Mouse (Mus musculus) heart, embryonic 16.5 days (tissue): ENCODE results near the gene Ucn2. TPM values are rescaled to one million over a fixed set of nuclear protein-coding genes. Genes with fewer than 3 reads are reported as not detected.

Source experiments
- ATAC-seq: fragments of 200-750 bp; cut with Nextera tagmentation; replicated peaks from 2 replicates; pipeline ENCODE4 v1.8.0; 2017; ENCODE audit warnings: moderate number of reproducible peaks; ENCODE audit not compliant: insufficient read depth, low FRiP score; ENCODE audit errors: extremely low read depth
- H3K27ac ChIP-seq: fragments of 300-500 bp; sonication (generic); 2 replicates; pipeline ENCODE4 v1.5.1; 2014; ENCODE audit warnings: mild to moderate bottlenecking, low read length, control low read depth, moderate library complexity
- H3K27me3 ChIP-seq: fragments of 300-500 bp; sonication (generic); 2 replicates; pipeline ENCODE4 v1.6.1; 2014; ENCODE audit warnings: low read length, mixed read lengths; ENCODE audit not compliant: control insufficient read depth, insufficient read depth
- H3K36me3 ChIP-seq: fragments of 300-500 bp; sonication (generic); 2 replicates; pipeline ENCODE4 v1.6.1; 2014; ENCODE audit not compliant: control insufficient read depth, insufficient read depth
- H3K4me1 ChIP-seq: fragments of 300-500 bp; sonication (generic); 2 replicates; pipeline ENCODE4 v1.6.1; 2014; ENCODE audit warnings: low read length, mixed read lengths; ENCODE audit not compliant: control insufficient read depth, insufficient read depth
- H3K4me2 ChIP-seq: fragments of 300-500 bp; sonication (generic); 2 replicates; pipeline ENCODE4 v1.6.1; 2014; ENCODE audit warnings: low read depth, mild to moderate bottlenecking, control low read depth, low read length
- H3K4me3 ChIP-seq: fragments of 300-500 bp; sonication (generic); 2 replicates; pipeline ENCODE4 v1.5.1; 2014; ENCODE audit warnings: mild to moderate bottlenecking, control low read depth, low read length
- H3K9ac ChIP-seq: fragments of 300-500 bp; sonication (generic); 2 replicates; pipeline ENCODE4 v1.6.1; 2014; ENCODE audit warnings: low read length, control low read depth
- H3K9me3 ChIP-seq: fragments of 300-500 bp; sonication (generic); replicated peaks from 2 replicates; pipeline ENCODE4 v1.6.1; 2016; ENCODE audit warnings: low read length; ENCODE audit not compliant: control insufficient read depth
- WGBS: fragments of 180-500 bp; shearing (Covaris S2); extraction: QIAGEN DNeasy Blood & Tissue Kit; methylation state at CpG from one replicate; pipeline ENCODE4 v1.1.7; 2014; 5-methylcytosine and 5-hydroxymethylcytosine counted together
- polyA plus RNA-seq: library from polyadenylated mRNA; unstranded; fragments of >200 nt; fragmentation: Nextera tagmentation; extraction: Ambion mirVana; gene quantifications from 2 replicates; pipeline ENCODE4 v1.2.1, GENCODE M21; 2015

Ucn2 gene
- polyA plus RNA-seq, 1 experiment from 2014 or later = not detected

GRCm38 (mm10) chr9:109016973-109017604 lies 31.3 kb downstream of the Ucn2 start:
- H3K9ac ChIP-seq = no peak overlapping the region
- no peak overlapping the region for H3K4me2 ChIP-seq
- H3K9me3 ChIP-seq = no peaks in the 10 kb centered on the region
- no peak overlapping the region for H3K4me3 ChIP-seq
- 42% methylated on average over 11 of the region's 11 CpGs for WGBS
- H3K36me3 ChIP-seq = no peaks in the 10 kb centered on the region
- H3K27ac ChIP-seq = no peak overlapping the region
- ATAC-seq = no peak
- H3K27me3 ChIP-seq = no peaks in the 10 kb centered on the region
- H3K4me1 ChIP-seq = no peaks in the 10 kb centered on the region

GRCm38 (mm10) chr9:109021428-109021827 lies 35.6 kb downstream of the Ucn2 start:
- Histone ChIP-seq H3K9me3 (no peaks in the 10 kb centered on the region), H3K4me1 (no peaks in the 10 kb centered on the region), H3K4me2 (no peak overlapping the region), H3K4me3 (no peak overlapping the region), H3K9ac (no peak overlapping the region), H3K27ac (no peak overlapping the region), H3K36me3 (no peaks in the 10 kb centered on the region), H3K27me3 (no peaks in the 10 kb centered on the region)
- ATAC-seq = no peak
- WGBS = 73% methylated on average over 4 of the region's 4 CpGs

- Histone ChIP-seq H3K9me3 (no peaks in the 10 kb centered on the region), H3K27me3 (no peaks in the 10 kb centered on the region), H3K4me3 (no peak overlapping the region), H3K9ac (no peak overlapping the region), H3K4me1 (peaks cover 2% of the 10 kb centered on the region; the same call in 1 of the 2 replicates), H3K36me3 (no peaks in the 10 kb centered on the region), H3K4me2 (no peak overlapping the region), H3K27ac (no peak overlapping the region)
- 82% methylated on average over 17 of the region's 17 CpGs for WGBS
- ATAC-seq = no peak
Measured at GRCm38 (mm10) chr9:109022866-109023685, 37.3 kb downstream of the Ucn2 start.

- ATAC-seq = peak; percentile 61; the same call in 1 of the 2 replicates
- H3K4me1 ChIP-seq = peaks cover 2% of the 10 kb centered on the region; the same call in 1 of the 2 replicates
- H3K36me3 ChIP-seq = no peaks in the 10 kb centered on the region
- H3K27me3 ChIP-seq = no peaks in the 10 kb centered on the region
- no peak overlapping the region for H3K9ac ChIP-seq
- no peak overlapping the region for H3K4me2 ChIP-seq
- no peak overlapping the region for H3K4me3 ChIP-seq
- H3K9me3 ChIP-seq = no peaks in the 10 kb centered on the region
- H3K27ac ChIP-seq = no peak overlapping the region
- WGBS = 61% methylated on average over 8 of the region's 8 CpGs
Measured at GRCm38 (mm10) chr9:109027521-109027920, 41.7 kb downstream of the Ucn2 start.

- no peak overlapping the region for H3K4me3 ChIP-seq
- H3K36me3 ChIP-seq = no peaks in the 10 kb centered on the region
- WGBS = 82% methylated on average over 3 of the region's 3 CpGs
- H3K9ac ChIP-seq = no peak overlapping the region
- no peak overlapping the region for H3K27ac ChIP-seq
- no peaks in the 10 kb centered on the region for H3K27me3 ChIP-seq
- ATAC-seq = no peak
- no peak overlapping the region for H3K4me2 ChIP-seq
- H3K9me3 ChIP-seq = no peaks in the 10 kb centered on the region
- H3K4me1 ChIP-seq = peaks cover 2% of the 10 kb centered on the region; the same call in 1 of the 2 replicates
Measured at GRCm38 (mm10) chr9:109028421-109028820, 42.6 kb downstream of the Ucn2 start.

GRCm38 (mm10) chr9:109028919-109029318 lies 43.1 kb downstream of the Ucn2 start:
- H3K4me1 ChIP-seq = peaks cover 2% of the 10 kb centered on the region; the same call in 1 of the 2 replicates
- H3K4me3 ChIP-seq = no peak overlapping the region
- no peak overlapping the region for H3K4me2 ChIP-seq
- WGBS = 69% methylated on average over 5 of the region's 5 CpGs
- no peak for ATAC-seq
- H3K27ac ChIP-seq = no peak overlapping the region
- H3K27me3 ChIP-seq = no peaks in the 10 kb centered on the region
- H3K9me3 ChIP-seq = no peaks in the 10 kb centered on the region
- no peak overlapping the region for H3K9ac ChIP-seq
- no peaks in the 10 kb centered on the region for H3K36me3 ChIP-seq

GRCm38 (mm10) chr9:109030312-109030711 lies 44.5 kb downstream of the Ucn2 start:
- no peak overlapping the region for H3K4me2 ChIP-seq
- no peak overlapping the region for H3K4me3 ChIP-seq
- no peaks in the 10 kb centered on the region for H3K36me3 ChIP-seq
- no peak overlapping the region for H3K27ac ChIP-seq
- no peaks in the 10 kb centered on the region for H3K27me3 ChIP-seq
- peaks cover 2% of the 10 kb centered on the region; the same call in 1 of the 2 replicates for H3K4me1 ChIP-seq
- ATAC-seq = no peak
- 64% methylated on average over 3 of the region's 3 CpGs for WGBS
- H3K9ac ChIP-seq = no peak overlapping the region
- no peaks in the 10 kb centered on the region for H3K9me3 ChIP-seq

GRCm38 (mm10) chr9:109031001-109031400 lies 45.2 kb downstream of the Ucn2 start:
- Histone ChIP-seq H3K4me2 (no peak overlapping the region), H3K4me1 (peaks cover 2% of the 10 kb centered on the region; the same call in 1 of the 2 replicates), H3K9ac (no peak overlapping the region), H3K27ac (no peak overlapping the region), H3K36me3 (no peaks in the 10 kb centered on the region), H3K27me3 (no peaks in the 10 kb centered on the region), H3K4me3 (no peak overlapping the region), H3K9me3 (no peaks in the 10 kb centered on the region)
- ATAC-seq = no peak
- WGBS = 86% methylated on average over 7 of the region's 7 CpGs

- Histone ChIP-seq H3K4me1 (peaks cover 2% of the 10 kb centered on the region; the same call in 1 of the 2 replicates), H3K9me3 (no peaks in the 10 kb centered on the region), H3K27me3 (no peaks in the 10 kb centered on the region), H3K4me3 (no peak overlapping the region), H3K36me3 (no peaks in the 10 kb centered on the region), H3K27ac (no peak overlapping the region), H3K4me2 (no peak overlapping the region), H3K9ac (no peak overlapping the region)
- no peak for ATAC-seq
- WGBS = 72% methylated on average over 8 of the region's 8 CpGs
Measured at GRCm38 (mm10) chr9:109031686-109032085, 45.9 kb downstream of the Ucn2 start.
